Mouse (Mus musculus): ENCODE results near the gene Ccdc74a. TPM values are rescaled to one million over a fixed set of nuclear protein-coding genes. Genes with fewer than 3 reads are reported as not detected.
A peak's percentile ranks its signal among the peaks of the same experiment; 100 is the strongest.
"Not testable (repeated sequence)": the region's sequence is repeated elsewhere in the genome, so short reads cannot be mapped to it uniquely, and the experiment has no call there.

The Ccdc74a gene
- polyA plus RNA-seq (2016; fragmentation: Nextera tagmentation; extraction: Ambion mirVana), result 7.0 and 7.1 TPM in 2 replicates

GRCm38 (mm10) chr16:17646310-17647114 lies at the start of gene Ccdc74a:
Gene Ccdc74a (plus strand): TSS chr16:17646470.
- H3K36me3 ChIP-seq (replicated peaks), result peaks cover 61% of the 10 kb centered on the region
- H3K27ac ChIP-seq, result peak within 1 kb of the TSS; percentile 87
- no peaks in the 10 kb centered on the region for H3K9me3 ChIP-seq

GRCm38 (mm10) chr16:17600944-17601562 lies 45.2 kb upstream of the Ccdc74a start:
- H3K27ac ChIP-seq, result no peak overlapping the region
- H3K27me3 ChIP-seq (ENCODE audit: poor library complexity, severe bottlenecking), result no peaks in the 10 kb centered on the region
- H3K4me3 ChIP-seq, result no peak overlapping the region
- DNase-seq (ENCODE audit: extremely low spot score, low spot score), result no peak
- H3K9me3 ChIP-seq, result no peaks in the 10 kb centered on the region
- H3K4me1 ChIP-seq, result no peaks in the 10 kb centered on the region
- 74% methylated on average over 3 of the region's 3 CpGs for WGBS
- no peaks in the 10 kb centered on the region for H3K36me3 ChIP-seq (replicated peaks)

More at GRCm38 (mm10) chr16:17646310-17647114, at the start of gene Ccdc74a:
- 3% methylated on average over 65 of the region's 65 CpGs for WGBS
- H3K4me1 ChIP-seq, result peaks cover 22% of the 10 kb centered on the region
- H3K27me3 ChIP-seq (ENCODE audit: poor library complexity, severe bottlenecking), result peaks cover 9% of the 10 kb centered on the region; the same call in 1 of the 2 replicates
- peak; percentile 83 for DNase-seq (ENCODE audit: extremely low spot score, low spot score)
- H3K4me3 ChIP-seq, result peak within 1 kb of the TSS; percentile 68

DNA sequence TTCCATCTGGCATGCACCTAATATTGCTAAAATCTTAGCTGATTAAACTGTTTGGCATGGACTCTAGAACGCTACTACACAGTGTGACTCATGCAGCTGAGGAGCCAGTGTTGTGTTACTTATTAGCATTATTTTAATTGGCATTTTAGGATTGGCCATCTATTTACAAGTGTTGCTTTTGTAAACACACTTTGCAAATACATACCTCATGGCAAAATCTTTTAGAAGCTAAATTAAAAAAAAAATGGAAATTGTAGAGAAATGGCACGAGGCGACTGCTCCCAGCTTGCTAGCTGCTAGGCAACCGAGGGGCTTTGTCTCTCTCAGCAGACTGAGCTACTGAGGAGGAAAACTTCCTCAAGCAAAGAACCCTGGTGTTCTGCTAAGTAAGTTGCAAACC lies 41.3 kb upstream of the Ccdc74a start:
- no peaks in the 10 kb centered on the region for H3K4me1 ChIP-seq
- no peak for DNase-seq (ENCODE audit: extremely low spot score, low spot score)
- H3K27ac ChIP-seq, result no peak overlapping the region
- H3K4me3 ChIP-seq, result no peak overlapping the region
- H3K27me3 ChIP-seq (ENCODE audit: poor library complexity, severe bottlenecking), result no peaks in the 10 kb centered on the region
- no peaks in the 10 kb centered on the region for H3K36me3 ChIP-seq (replicated peaks)
- H3K9me3 ChIP-seq, result peaks cover 4% of the 10 kb centered on the region; the same call in 1 of the 2 replicates
- WGBS, result 68% methylated on average over 4 of the region's 4 CpGs

DNA sequence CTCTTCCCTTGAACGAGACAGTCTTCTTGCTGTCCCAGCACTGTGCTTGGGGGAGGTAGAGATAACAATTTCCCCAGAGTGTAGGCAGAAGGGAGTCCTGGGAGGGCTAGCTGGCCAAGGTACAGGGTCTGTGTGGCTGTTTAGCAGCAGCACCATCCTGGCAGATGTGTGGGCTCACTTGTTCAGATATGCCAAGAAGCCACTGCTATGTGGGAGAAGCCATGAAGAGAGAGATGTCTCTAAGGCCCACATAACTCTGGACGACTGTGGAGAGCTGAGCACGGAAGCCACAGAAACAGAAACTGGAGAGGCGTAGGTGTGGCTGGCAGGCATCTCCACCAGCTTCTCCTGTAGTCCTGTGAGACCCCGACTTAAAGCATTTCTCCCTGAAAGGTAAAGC lies 40.6 kb upstream of the Ccdc74a start:
- no peaks in the 10 kb centered on the region for H3K36me3 ChIP-seq (replicated peaks)
- no peaks in the 10 kb centered on the region for H3K4me1 ChIP-seq
- no peak overlapping the region for H3K4me3 ChIP-seq
- peaks cover 4% of the 10 kb centered on the region; the same call in 1 of the 2 replicates for H3K9me3 ChIP-seq
- H3K27me3 ChIP-seq (ENCODE audit: poor library complexity, severe bottlenecking), result no peaks in the 10 kb centered on the region
- no peak for DNase-seq (ENCODE audit: extremely low spot score, low spot score)
- 81% methylated on average over 5 of the region's 5 CpGs for WGBS
- H3K27ac ChIP-seq, result no peak overlapping the region

- H3K27me3 ChIP-seq (ENCODE audit: poor library complexity, severe bottlenecking), result no peaks in the 10 kb centered on the region
- H3K4me1 ChIP-seq, result no peaks in the 10 kb centered on the region
- no peak overlapping the region for H3K27ac ChIP-seq
- H3K36me3 ChIP-seq (replicated peaks), result no peaks in the 10 kb centered on the region
- no peak overlapping the region for H3K4me3 ChIP-seq
- no peak for DNase-seq (ENCODE audit: extremely low spot score, low spot score)
- WGBS, result 79% methylated on average over 4 of the region's 4 CpGs
- H3K9me3 ChIP-seq, result peaks cover 6% of the 10 kb centered on the region; the same call in 1 of the 2 replicates
Measured at GRCm38 (mm10) chr16:17611383-17611782, 34.9 kb upstream of the Ccdc74a start.

DNA sequence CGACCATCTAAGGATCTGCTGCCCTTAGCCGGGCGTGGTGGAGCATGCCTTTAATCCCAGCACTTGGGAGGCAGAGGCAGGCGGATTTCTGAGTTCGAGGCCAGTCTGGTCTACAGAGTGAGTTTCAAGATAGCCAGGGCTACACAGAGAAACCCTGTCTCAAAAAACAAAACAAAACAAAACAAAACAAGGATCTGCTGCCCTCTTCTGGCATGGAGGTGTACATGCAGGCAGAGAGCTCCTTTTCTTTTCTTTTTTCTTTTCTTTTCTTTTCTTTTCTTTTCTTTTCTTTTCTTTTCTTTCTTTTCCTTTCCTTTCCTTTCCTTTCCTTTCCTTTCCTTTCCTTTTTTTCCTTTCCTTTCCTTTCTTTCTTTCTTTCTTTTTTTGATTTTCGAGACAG lies 31.5 kb upstream of the Ccdc74a start:
- DNase-seq (ENCODE audit: extremely low spot score, low spot score), result not testable (repeated sequence)

GRCm38 (mm10) chr16:17616212-17616611 lies 30.1 kb upstream of the Ccdc74a start:
- no peak overlapping the region for H3K27ac ChIP-seq
- peaks cover 17% of the 10 kb centered on the region for H3K4me1 ChIP-seq
- H3K9me3 ChIP-seq, result 0 out of 2 replicates have a peak, but pooled peaks cover 2% of the 10 kb centered on the region
- WGBS, result 94% methylated on average over 5 of the region's 5 CpGs
- H3K36me3 ChIP-seq (replicated peaks), result peaks cover 3% of the 10 kb centered on the region
- no peak for DNase-seq (ENCODE audit: extremely low spot score, low spot score)
- H3K27me3 ChIP-seq (ENCODE audit: poor library complexity, severe bottlenecking), result no peaks in the 10 kb centered on the region
- no peak overlapping the region for H3K4me3 ChIP-seq

More for the DNA sequence above, 31.5 kb upstream of the Ccdc74a start:
- not testable (repeated sequence) for H3K27me3 ChIP-seq (ENCODE audit: poor library complexity, severe bottlenecking); H3K4me1 ChIP-seq; H3K36me3 ChIP-seq (replicated peaks); H3K27ac ChIP-seq; H3K9me3 ChIP-seq; H3K4me3 ChIP-seq
- WGBS, result 94% methylated on average over 6 of the region's 6 CpGs

DNA sequence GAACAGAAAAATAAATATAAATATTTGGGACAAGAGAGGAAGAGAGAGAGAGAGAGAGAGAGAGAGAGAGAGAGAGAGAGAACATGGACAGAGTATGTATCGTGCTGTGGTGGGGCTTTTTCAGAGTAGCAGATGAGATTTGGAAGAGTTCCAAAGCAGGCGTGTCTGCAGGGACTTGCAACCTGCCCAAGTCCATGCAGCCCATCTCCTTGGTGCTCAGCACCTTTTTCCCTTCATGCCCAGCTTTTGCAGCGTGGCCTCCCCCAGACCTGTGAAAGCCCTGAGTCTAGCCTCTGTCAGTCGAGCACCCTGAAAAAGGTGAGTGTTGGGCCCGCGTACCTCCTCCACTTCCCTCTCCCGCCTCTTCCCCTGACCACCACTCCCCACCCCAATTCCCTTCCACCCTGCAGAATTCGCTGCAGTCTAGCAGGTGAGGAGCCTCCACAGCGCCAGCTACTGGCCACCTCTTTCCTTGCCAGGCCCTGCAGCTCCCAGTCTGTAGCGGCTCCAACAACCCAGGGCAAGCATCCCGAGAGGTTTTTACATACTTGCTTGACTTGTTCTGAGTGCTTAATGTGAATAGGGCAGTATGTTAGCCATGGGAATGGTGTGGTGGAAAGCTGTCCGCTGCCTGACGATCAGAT lies 28.2 kb upstream of the Ccdc74a start:
- Histone ChIP-seq H3K4me1 (peaks cover 17% of the 10 kb centered on the region), H3K4me3 (peak overlapping the region; percentile 18; the same call in 1 of the 2 replicates), H3K36me3 (replicated peaks) (peaks cover 21% of the 10 kb centered on the region), H3K27ac (no peak overlapping the region), H3K9me3 (0 out of 2 replicates have a peak, but pooled peaks cover 2% of the 10 kb centered on the region), H3K27me3 (ENCODE audit: poor library complexity, severe bottlenecking) (no peaks in the 10 kb centered on the region)
- DNase-seq (ENCODE audit: extremely low spot score, low spot score), result peak; percentile 65
- 20% methylated on average over 13 of the region's 13 CpGs for WGBS

DNA sequence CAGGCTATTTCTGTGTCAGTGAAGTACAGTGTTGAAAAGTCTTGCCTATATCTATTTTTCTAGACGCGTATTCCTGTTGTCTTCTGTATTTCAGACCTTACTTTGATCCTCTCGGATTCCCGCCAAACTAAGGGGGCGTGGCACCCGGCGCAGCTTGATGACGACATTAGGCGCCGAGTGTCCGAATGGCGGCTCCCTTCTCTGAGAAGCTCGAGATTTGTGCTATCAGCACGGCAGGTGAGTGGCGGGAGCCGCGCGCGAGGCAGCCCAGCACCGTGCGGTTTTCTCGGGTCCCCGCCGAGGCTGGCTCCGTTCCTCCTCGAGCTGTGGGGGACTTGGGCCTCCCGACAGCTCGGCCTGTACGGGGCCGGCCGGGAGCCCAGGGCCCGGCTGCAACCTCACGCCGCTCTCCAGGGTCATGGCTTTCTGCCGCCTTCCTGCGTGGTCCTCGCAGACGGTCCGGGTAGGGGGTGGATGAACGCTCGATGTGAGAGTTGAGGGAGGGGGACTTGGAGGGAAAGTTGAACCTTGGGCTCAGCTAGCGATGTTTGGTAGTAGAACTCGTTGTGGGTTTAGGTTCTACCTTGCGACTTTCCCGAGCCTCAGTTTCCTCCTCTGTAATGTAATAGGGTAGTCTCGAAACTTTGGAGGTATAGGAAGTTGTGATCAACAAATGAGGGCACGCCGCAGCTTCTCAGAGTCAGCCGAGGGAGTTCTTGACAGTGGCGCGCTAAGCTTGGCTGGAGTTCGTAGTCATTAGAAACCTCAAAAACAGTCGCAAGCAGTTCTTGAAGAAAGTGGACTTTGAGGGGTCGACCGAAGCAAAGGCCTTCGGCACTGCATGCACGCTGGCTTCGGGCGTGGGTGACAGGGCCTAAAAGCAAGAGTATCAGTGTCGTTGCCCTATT lies 26.8 kb upstream of the Ccdc74a start, which contains the start of gene Smpd4:
TSS of gene Smpd4 (plus strand) at position 157 of the 908 bp plus-strand sequence.
- peak within 1 kb of the TSS; percentile 91 for H3K27ac ChIP-seq
- peak; percentile 95 for DNase-seq (ENCODE audit: extremely low spot score, low spot score)
- WGBS, result 3% methylated on average over 60 of the region's 60 CpGs
- H3K9me3 ChIP-seq, result 0 out of 2 replicates have a peak, but pooled peaks cover 2% of the 10 kb centered on the region
- peaks cover 35% of the 10 kb centered on the region for H3K36me3 ChIP-seq (replicated peaks)
- peak within 1 kb of the TSS; percentile 77 for H3K4me3 ChIP-seq
- peaks cover 17% of the 10 kb centered on the region for H3K4me1 ChIP-seq
- H3K27me3 ChIP-seq (ENCODE audit: poor library complexity, severe bottlenecking), result no peaks in the 10 kb centered on the region

DNA sequence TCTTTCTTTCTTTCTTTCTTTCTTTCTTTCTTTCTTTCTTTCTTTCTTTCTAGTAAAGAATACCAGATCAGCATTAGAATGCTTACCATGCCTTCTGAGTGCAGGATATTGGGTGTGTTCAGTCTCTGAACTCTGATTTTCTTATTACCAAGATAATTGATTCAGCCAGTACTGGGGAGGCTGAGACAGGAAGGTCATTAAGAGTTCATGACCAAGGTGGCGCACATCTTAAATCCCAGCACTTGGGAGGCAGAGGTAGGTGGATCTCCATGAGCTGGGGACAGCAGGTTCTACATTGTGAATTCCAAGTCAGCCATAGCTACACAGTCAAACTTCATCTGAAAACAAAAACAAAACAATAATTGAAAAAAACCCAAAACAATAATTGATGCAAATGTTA lies 24.3 kb upstream of the Ccdc74a start:
- Histone ChIP-seq H3K9me3 (no peaks in the 10 kb centered on the region), H3K4me3 (no peak overlapping the region), H3K36me3 (replicated peaks) (peaks cover 60% of the 10 kb centered on the region), H3K27ac (no peak overlapping the region), H3K27me3 (ENCODE audit: poor library complexity, severe bottlenecking) (no peaks in the 10 kb centered on the region), H3K4me1 (peaks cover 17% of the 10 kb centered on the region)
- 96% methylated on average over 1 of the region's 1 CpGs for WGBS
- DNase-seq (ENCODE audit: extremely low spot score, low spot score), result no peak

DNA sequence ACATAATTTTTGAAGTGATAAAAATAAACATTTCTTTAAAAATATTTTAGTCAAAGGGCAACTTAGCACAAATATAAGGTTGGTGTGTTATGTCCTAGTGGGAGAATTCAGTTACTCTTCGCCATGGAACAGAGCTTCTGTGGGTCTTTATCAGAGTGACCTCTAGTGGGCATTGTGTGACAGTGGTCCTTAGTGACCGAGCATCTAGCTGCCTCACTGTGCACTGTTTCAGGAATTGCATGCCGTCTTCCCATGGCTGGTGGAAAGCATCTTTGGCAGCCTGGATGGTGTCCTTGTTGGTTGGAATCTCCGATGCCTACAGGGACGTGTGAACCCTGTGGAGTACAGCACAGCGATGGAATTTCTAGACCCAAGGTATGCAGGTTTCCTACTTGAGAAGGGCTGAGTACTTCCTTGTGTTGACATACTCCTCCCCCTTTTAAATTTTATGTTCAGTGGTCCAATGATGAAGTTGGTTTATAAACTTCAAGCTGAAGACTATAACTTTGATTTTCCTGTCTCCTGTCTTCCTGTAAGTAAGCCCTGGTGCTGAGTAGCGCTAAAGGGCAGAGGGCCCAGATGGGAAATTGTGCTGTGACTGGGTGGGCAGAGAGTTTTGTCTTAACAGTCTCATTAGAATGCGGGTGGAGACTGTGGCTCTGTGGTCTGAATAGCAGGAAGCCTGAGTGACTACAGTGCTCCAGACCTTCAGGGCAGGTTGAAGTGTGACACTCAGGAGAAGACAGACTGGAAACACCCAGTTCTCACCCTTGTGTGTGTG lies 20.6 kb upstream of the Ccdc74a start:
- Histone ChIP-seq H3K9me3 (no peaks in the 10 kb centered on the region), H3K27me3 (ENCODE audit: poor library complexity, severe bottlenecking) (no peaks in the 10 kb centered on the region), H3K27ac (no peak overlapping the region), H3K4me3 (no peak overlapping the region), H3K4me1 (peaks cover 3% of the 10 kb centered on the region), H3K36me3 (replicated peaks) (peaks cover 97% of the 10 kb centered on the region)
- WGBS, result 77% methylated on average over 8 of the region's 8 CpGs
- DNase-seq (ENCODE audit: extremely low spot score, low spot score), result no peak
